Mouse (Mus musculus) lung, postnatal 25 days (tissue): Measurements from ENCODE around the gene Inhbc.

Experiments used
- DNase-seq: peaks from one replicate; pipeline ENCODE4 v3.0.0; 2022; ENCODE audit warnings: low spot score

The Inhbc gene

GRCm38 (mm10) chr10:127351719-127352118 is 18.5 kb downstream of the Inhbc start:
- no peak for DNase-seq

DNA sequence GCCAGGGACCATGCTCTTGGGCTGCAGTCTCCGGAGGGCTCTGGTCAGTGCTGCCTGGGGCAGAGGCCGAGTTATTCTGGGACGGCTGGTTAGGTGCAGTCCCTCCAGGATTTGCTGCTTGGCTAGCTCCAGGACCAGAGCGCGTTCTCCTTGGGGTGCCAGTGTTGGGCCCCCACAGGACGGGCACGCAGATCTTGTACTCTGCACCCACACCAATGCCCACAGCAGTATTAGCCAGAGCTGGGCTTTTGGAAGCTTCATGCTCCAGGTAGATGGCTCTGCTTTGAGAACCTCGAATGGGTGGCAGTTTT is 19.0 kb downstream of the Inhbc start:
- DNase-seq: no peak

DNA sequence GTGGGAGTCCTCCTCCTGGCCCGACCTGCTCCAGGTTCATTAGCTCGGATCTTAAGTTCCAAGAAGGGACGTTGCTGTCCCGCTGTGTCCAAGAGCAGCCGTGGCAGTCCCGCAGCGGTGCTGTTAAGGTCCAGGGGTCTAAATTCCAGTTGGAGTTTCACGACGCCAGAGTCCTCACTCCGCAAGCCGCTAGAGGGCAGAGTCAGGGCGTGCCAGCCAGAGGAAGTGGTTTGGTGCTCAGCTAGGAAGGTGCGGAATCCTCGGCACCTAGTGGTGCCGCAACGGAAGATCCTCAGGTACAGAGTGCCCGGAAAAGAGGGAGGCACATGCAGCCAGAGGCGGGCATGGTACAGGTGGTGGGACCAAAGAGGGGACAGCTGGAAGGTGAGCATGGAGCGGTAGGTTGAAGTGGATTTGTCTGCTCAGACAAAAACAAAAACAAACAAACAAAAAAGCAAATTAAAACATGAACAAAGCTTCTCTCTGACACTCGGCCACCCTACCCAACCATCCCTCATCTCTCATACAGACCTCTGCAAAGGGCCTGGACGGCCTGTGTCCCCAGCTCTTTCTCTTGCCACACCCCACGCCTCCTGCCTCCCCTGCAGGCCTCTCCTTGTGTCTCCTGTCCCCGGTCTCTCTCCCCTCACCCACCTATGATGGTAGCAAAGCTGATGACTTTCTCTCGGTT is 19.5 kb downstream of the Inhbc start:
- peak; percentile 64 for DNase-seq

- DNase-seq: no peak
Measured at GRCm38 (mm10) chr10:127349810-127350209, 20.4 kb downstream of the Inhbc start.

GRCm38 (mm10) chr10:127348957-127349356 is 21.3 kb downstream of the Inhbc start:
- DNase-seq: no peak

DNA sequence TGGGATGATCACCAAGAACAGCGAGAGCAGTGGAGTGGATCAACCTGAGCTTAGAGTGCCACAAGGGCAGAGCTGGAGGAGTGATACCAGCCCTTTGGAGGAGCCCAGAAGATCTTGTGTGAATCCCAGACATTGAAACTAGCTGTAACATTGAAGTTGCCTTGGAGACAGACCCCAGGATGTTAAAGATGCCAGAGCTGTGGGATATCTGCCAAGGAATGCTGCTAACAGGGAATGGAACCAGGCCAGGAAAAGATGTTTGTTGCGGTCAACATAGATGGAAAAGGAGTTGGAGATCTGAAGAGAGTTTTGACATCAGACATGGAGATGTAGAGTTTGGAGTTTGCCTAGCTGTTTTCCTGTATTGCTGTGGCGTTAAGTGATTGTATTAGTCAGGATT is 24.1 kb downstream of the Inhbc start:
- no peak for DNase-seq

GRCm38 (mm10) chr10:127343029-127343428 is 27.2 kb downstream of the Inhbc start:
- no peak for DNase-seq

DNA sequence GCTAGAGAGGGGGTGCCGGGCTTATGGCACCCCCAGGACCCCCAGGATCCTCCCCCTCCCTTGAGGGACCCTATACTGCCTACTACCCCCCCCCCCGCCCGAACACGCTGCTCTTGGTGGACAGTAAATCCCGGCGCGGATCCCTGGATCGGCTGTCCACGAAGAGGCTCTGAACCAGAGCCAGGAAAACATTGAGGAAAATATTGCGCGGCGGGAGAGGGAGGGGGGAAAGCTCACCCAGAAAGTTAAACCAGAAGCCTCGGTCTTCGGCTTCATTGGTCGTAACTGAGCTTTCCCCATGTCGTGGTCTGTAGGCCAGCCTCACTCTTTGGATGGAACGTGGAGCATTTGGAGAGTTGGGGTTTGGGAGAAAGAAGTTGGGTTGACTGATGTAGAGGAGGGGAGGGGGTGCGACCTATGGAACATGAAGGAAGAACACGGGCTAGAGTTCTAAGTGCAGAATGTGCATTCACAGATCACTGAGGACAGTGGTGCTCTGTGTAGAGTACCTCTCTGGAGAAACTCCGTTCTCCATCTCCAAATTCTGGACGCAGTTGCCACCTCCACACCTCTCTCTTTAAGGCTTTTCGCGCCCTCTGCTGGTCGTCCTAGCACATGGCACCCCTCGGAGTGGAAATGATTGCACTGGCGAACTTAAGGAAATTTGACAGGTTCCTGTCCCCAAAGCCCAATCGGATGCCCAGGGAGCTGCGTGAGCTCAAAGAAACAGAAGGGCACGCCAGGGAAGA is 28.2 kb downstream of the Inhbc start, which contains the start of gene Gli1:
TSS of gene Gli1 (minus strand) at position 84 of the 749 bp plus-strand sequence.
- DNase-seq: peak; percentile 87

- no peak for DNase-seq
Measured at GRCm38 (mm10) chr10:127341360-127341690, 28.9 kb downstream of the Inhbc start.

GRCm38 (mm10) chr10:127340577-127341359 is 29.5 kb downstream of the Inhbc start:
- DNase-seq: no peak

DNA sequence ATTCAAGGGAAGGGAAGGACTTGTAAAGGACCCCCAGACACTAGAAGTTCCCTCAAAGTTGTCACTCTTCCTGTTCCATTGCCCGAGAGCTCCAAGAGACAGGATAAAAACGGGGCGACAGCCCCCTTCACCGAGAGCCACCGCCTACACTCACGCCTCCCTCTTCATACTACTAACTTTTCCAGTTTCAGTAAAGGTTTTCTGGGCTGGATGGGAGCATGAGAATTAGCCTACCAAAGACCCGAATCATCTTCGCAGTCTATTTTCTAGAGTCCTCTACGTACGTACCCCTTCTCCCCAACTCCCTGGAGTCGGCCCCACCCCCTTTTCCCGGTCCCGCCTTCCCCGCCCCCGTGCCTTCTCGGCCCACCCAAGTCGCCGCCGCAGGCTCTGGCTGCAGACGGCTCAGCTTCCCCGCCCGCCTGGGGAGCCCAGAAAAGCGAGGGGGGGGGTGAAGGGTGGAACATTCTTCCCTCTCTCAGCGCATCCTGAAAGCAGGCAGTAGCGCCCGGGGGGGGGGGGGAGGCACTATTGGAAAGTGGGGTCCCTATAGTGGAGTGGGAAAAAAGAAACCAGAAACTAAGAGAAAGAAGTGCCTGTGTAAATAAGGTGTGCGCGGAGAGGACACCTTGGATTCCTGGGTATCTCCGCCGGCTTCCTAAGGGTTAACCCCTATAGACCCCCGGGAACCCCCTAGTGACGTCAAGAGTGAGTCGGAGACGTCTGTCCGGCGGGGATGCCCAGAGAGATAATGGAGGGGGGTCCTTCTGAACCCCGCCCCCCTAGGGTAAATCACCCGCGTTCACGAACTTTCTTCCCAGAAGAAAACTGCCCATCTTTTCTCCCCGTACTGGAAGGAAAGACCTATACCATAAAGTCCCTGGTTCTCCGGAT is 30.3 kb downstream of the Inhbc start:
- no peak for DNase-seq

- peak; percentile 93 for DNase-seq
Measured at GRCm38 (mm10) chr10:127338930-127339682, 31.1 kb downstream of the Inhbc start.

GRCm38 (mm10) chr10:127337536-127338099 is 32.6 kb downstream of the Inhbc start:
- no peak for DNase-seq

- no peak for DNase-seq
Measured at GRCm38 (mm10) chr10:127336952-127337351, 33.3 kb downstream of the Inhbc start.

DNA sequence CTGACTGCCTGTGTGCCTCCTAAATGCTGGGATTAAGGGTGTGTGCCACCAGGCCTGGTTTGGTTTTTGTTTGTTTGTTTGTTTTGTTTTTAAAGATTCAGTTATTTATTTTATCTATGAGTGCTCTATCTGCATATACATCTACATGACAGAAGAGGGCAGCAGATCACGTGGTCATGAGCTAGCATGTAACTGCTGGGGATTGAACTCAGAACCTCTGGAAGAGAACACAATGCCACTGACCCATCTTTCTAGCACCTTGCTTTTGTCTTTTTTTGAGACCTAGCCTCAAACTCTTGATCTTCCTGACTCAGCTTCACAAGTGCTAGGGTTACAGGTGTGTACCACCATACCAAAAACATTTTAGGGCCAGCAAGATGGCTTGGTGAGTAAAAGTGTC is 35.0 kb downstream of the Inhbc start:
- no peak for DNase-seq

DNA sequence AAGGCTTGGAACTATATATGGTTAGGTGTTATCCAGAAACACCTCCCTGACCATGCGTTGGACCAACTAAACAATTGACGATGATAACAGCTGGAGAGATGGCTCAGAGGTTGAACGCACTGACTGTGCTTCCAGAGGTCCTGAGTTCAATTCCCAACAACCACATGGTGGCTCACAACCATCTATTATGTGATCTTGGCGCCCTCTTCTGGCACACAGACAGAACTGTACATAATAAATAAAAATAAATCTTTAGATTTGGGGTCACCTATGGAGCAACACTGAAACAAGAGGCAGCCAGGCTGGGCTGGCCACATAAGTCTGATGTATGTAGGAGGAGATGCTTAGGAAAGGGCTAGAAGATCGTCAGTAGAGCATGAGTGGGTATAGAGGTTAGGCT is 37.1 kb downstream of the Inhbc start:
- DNase-seq: no peak

GRCm38 (mm10) chr10:127332211-127332874 is 37.9 kb downstream of the Inhbc start:
- no peak for DNase-seq

DNA sequence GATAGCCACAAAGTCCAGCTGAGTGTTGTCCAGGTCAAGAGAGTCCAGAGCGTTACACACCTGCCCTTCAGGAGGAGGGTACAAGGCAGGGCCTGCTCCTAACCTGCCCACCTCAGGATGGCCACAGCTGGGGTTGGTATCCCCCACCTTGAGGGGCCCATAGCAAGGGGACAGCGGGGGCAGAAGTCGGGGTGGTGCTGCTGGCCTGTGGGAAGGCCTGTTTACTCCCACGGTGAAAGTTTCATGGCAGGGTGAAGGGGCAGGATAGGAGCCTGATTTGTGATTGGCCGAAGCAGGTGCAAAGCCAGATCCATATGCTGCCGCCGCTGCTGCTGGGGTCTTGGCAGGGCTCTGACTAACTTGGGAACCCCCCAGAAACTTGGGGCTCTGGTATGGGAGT is 40.0 kb downstream of the Inhbc start:
- no peak for DNase-seq

GRCm38 (mm10) chr10:127327461-127328145 is 42.6 kb downstream of the Inhbc start:
- no peak for DNase-seq

DNA sequence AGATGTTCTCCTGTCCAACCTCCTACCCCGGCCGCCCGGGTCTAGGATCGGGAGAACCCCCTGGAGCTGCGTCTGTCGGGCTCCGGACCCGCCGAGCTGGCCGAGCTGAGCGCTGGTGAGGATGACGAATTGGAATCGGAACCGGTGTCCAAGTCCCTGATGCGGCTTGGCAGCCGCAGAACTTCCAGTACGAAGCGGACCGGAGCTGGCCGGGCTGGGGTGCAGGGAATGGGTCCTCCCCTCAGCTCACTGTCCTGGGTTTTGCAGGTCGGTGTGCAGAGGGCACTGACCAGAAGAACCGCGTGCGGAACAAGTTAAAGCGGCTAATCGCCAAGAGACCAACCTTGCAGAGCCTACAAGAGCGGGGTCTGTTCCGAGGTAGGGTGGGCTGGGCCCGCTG is 43.4 kb downstream of the Inhbc start:
- DNase-seq: no peak
